ENCODE assay signal across 10 mouse cellular contexts in the genomic region with DNA sequence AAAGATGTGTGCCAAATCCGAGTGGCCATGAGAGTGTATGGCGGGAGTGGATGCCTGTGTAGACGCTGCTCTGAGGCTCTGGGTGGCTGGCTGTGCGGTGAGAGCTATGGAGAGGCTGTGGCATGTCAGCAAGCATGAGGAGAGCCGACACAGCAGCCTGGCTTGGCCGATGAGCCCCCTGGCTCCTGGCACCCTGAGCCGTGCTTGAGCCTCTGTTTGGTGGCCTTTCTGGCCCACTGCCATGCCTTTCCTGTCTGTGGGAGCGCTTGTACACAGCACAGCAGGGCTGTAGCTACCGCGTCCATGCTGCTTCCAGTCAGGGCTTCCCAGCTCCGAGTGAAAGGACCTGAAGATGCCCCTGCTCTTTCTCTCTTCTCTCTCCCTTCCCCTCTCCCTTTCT. TPM values are rescaled to one million over a fixed set of nuclear protein-coding genes. Genes with fewer than 3 reads are reported as not detected.
DNase-seq lines count a peak whose midpoint lies in the region; ATAC-seq and TF ChIP-seq lines count a peak whose summit lies in the region.
"Had no signal": no experiment of that assay in that cellular context is flagged by ENCODE, and none has a peak within 500 bp of the region (broad histone marks: within the 10 kb centered on the region; RNA-seq: fewer than 3 reads in every experiment).

No protein-coding gene starts in this region.

- H3K36me3 ChIP-seq in heart, embryonic 16.5 days (ENCODE audit: control insufficient read depth, insufficient read depth), result peaks cover 33% of the 10 kb centered on the region
- H3K36me3 ChIP-seq in lung, embryonic 16.5 days (ENCODE audit: control insufficient read depth, insufficient read depth, low read length), result peaks cover 26% of the 10 kb centered on the region
- peaks cover 59% of the 10 kb centered on the region for H3K36me3 ChIP-seq in forebrain, postnatal 0 days (ENCODE audit: insufficient read depth)

- H3K27me3 ChIP-seq in heart, embryonic 16.5 days (ENCODE audit: control insufficient read depth, insufficient read depth, low read length), result no peaks in the 10 kb centered on the region
- no peaks in the 10 kb centered on the region for H3K27me3 ChIP-seq in lung, embryonic 16.5 days (ENCODE audit: control insufficient read depth, insufficient read depth, low read depth, low read length)
- no peaks in the 10 kb centered on the region for H3K27me3 ChIP-seq in forebrain, postnatal 0 days (ENCODE audit: insufficient read depth, low read length)

- TF ChIP-seq POLR2A in lung, adult 2 months (IDR thresholded peaks at IDR 0.05; ENCODE audit: borderline replicate concordance, extremely low read depth, low read depth, low read length), result no peak

- peaks cover 38% of the 10 kb centered on the region for H3K4me1 ChIP-seq in heart, embryonic 16.5 days (ENCODE audit: control insufficient read depth, insufficient read depth, low read length)
- peaks cover 15% of the 10 kb centered on the region for H3K4me1 ChIP-seq in lung, embryonic 16.5 days (replicated peaks; ENCODE audit: control insufficient read depth, insufficient read depth, low read length)
- peaks cover 15% of the 10 kb centered on the region for H3K4me1 ChIP-seq in lung, adult 2 months (ENCODE audit: control insufficient read depth, insufficient read depth, low read length)
- H3K4me1 ChIP-seq in forebrain, postnatal 0 days (ENCODE audit: insufficient read depth), result peaks cover 4% of the 10 kb centered on the region; the same call in 1 of the 2 replicates

- H3K9ac ChIP-seq in heart, embryonic 16.5 days (ENCODE audit: low read length), result peak overlapping the region; percentile 11; the same call in 1 of the 2 replicates
- H3K9ac ChIP-seq in lung, embryonic 16.5 days (ENCODE audit: low read length), result 0 out of 2 replicates have a peak overlapping the region, but pooled peaks have one; percentile 4
- H3K9ac ChIP-seq in forebrain, postnatal 0 days, result 0 out of 2 replicates have a peak overlapping the region, but pooled peaks have one; percentile 10
- H3K9ac ChIP-seq: liver, postnatal 0 days had no signal

- ATAC-seq in heart, embryonic 16.5 days (replicated peaks; ENCODE audit: extremely low read depth, insufficient read depth, low FRiP score), result 0 out of 2 replicates have a peak, but pooled peaks have one; percentile 3
- peak; percentile 39 for ATAC-seq in lung, embryonic 16.5 days (ENCODE audit: low read depth)
- ATAC-seq in forebrain, postnatal 0 days, result peak; percentile 66
- ATAC-seq: liver, postnatal 0 days had no signal

- no peak overlapping the region for H3K4me2 ChIP-seq in heart, embryonic 16.5 days (ENCODE audit: low read depth, low read length)
- H3K4me2 ChIP-seq in lung, embryonic 16.5 days (ENCODE audit: low read depth, low read length), result no peak overlapping the region
- H3K4me2 ChIP-seq in forebrain, postnatal 0 days (ENCODE audit: low read depth), result no peak overlapping the region

- H3K4me3 ChIP-seq in heart, embryonic 16.5 days (ENCODE audit: low read length), result no peak overlapping the region
- H3K4me3 ChIP-seq in lung, embryonic 16.5 days (ENCODE audit: low read length), result no peak overlapping the region
- H3K4me3 ChIP-seq in lung, adult 2 months (replicated peaks; ENCODE audit: extremely low read depth, low read depth, low read length), result no peak overlapping the region
- no peak overlapping the region for H3K4me3 ChIP-seq in forebrain, postnatal 0 days (ENCODE audit: low read depth, low read length)

- WGBS in heart, embryonic 16.5 days, result 42% methylated on average over 11 of the region's 11 CpGs
- WGBS in lung, embryonic 16.5 days, result 39% methylated on average over 11 of the region's 11 CpGs
- WGBS in lung, adult 2 months, result 39% methylated on average over 11 of the region's 11 CpGs
- 26% methylated on average over 11 of the region's 11 CpGs for WGBS in forebrain, postnatal 0 days

- H3K9me3 ChIP-seq in heart, embryonic 16.5 days (replicated peaks; ENCODE audit: control insufficient read depth, low read length), result no peaks in the 10 kb centered on the region
- no peaks in the 10 kb centered on the region for H3K9me3 ChIP-seq in lung, embryonic 16.5 days (ENCODE audit: control insufficient read depth, low read length)
- no peaks in the 10 kb centered on the region for H3K9me3 ChIP-seq in forebrain, postnatal 0 days (ENCODE audit: low read length)

- TF ChIP-seq CTCF in lung, adult 2 months (IDR thresholded peaks at IDR 0.05; ENCODE audit: insufficient read depth, low read length), result no peak
- TF ChIP-seq CTCF in forebrain, postnatal 0 days (IDR thresholded peaks at IDR 0.05; ENCODE audit: low read depth), result no peak

- intact Hi-C loops in heart, postnatal 14 days (cut with DNase I), result no loop called here

- no peak overlapping the region for H3K27ac ChIP-seq in heart, embryonic 16.5 days (ENCODE audit: low read length)
- no peak overlapping the region for H3K27ac ChIP-seq in lung, embryonic 16.5 days (ENCODE audit: low read length)
- 0 out of 2 replicates have a peak overlapping the region, but pooled peaks have one; percentile 1 for H3K27ac ChIP-seq in forebrain, postnatal 0 days (ENCODE audit: low read depth, low read length)

- DNase-seq in heart, postnatal 14 days, result no peak
- no peak for DNase-seq in lung, adult 2 months
- DNase-seq in cerebellum, postnatal 14 days, result peak; percentile 58 to 70
- DNase-seq in forebrain, postnatal 0 days, result no peak
- DNase-seq in spleen, postnatal 36 days (ENCODE audit: low spot score in 2 of 2), result no peak
- DNase-seq in T-cell, adult 2 months (ENCODE audit: low spot score), result no peak
- DNase-seq: kidney, adult 9 months; liver, postnatal 0 days had no signal

RNA-seq across cellular contexts. Expression of gene Sept9, which starts 41.1 kb away (rescaled TPM):
- 64.3 and 71.0 TPM in 2 replicates for polyA plus RNA-seq in heart, embryonic 16.5 days (2015; fragmentation: Nextera tagmentation; extraction: Ambion mirVana)
- total RNA-seq in heart, postnatal 14 days (2021), result 10 to 100 TPM; 44.6 to 45.7 TPM
- polyA plus RNA-seq in lung, embryonic 16.5 days (2015; fragmentation: Nextera tagmentation; extraction: Ambion mirVana), result 128 and 139 TPM in 2 replicates
- 35.1 and 41.4 TPM in 2 replicates for polyA plus RNA-seq in lung, adult 2 months (2012; rRNA removed)
- total RNA-seq in forebrain, postnatal 0 days (2014; rRNA removed), result 99.3 and 112 TPM in 2 replicates
- polyA plus RNA-seq in forebrain, postnatal 0 days (2015; fragmentation: Nextera tagmentation; extraction: Ambion mirVana), result 99.7 and 112 TPM in 2 replicates

RNA-seq across cellular contexts. Expression of gene Sec14l1, which starts 43.4 kb away (rescaled TPM):
- 51.0 and 54.9 TPM in 2 replicates for polyA plus RNA-seq in heart, embryonic 16.5 days (2015; fragmentation: Nextera tagmentation; extraction: Ambion mirVana)
- total RNA-seq in heart, postnatal 14 days (2021), result 10 to 100 TPM; 89.1 to 92.0 TPM
- polyA plus RNA-seq in lung, embryonic 16.5 days (2015; fragmentation: Nextera tagmentation; extraction: Ambion mirVana), result 74.5 and 76.5 TPM in 2 replicates
- 123 and 133 TPM in 2 replicates for polyA plus RNA-seq in lung, adult 2 months (2012; rRNA removed)
- 81.3 and 82.9 TPM in 2 replicates for total RNA-seq in forebrain, postnatal 0 days (2014; rRNA removed)
- polyA plus RNA-seq in forebrain, postnatal 0 days (2015; fragmentation: Nextera tagmentation; extraction: Ambion mirVana), result 62.1 and 65.1 TPM in 2 replicates

Comparison
In these comparisons a context has a peak if more than half of its experiments do, and no peak if none do; other contexts are left out.
1. ATAC-seq: peak in every context shown above with its lines; median percentile 66 in forebrain, postnatal 0 days; 39 in lung, embryonic 16.5 days; 3 in heart, embryonic 16.5 days.
2. DNase-seq: peak in cerebellum, postnatal 14 days (2 of 2); none in heart, postnatal 14 days (0 of 2), lung, adult 2 months (single experiment), forebrain, postnatal 0 days (single experiment), spleen, postnatal 36 days (0 of 2) and T-cell, adult 2 months (single experiment).
3. Peak in every context shown above with its lines, with median percentiles within 50 percentile points of each other: H3K9ac ChIP-seq.